ENCODE assay signal across 8 mouse cellular contexts in genomic region chr4:59783685-59784279, GRCm38 (mm10). TPM values are rescaled to one million over a fixed set of nuclear protein-coding genes. Genes with fewer than 3 reads are reported as not detected.
DNase-seq lines count a peak whose midpoint lies in the region; ATAC-seq and TF ChIP-seq lines count a peak whose summit lies in the region.

No protein-coding gene starts in this region.

- H3K9me3 ChIP-seq in ES-Bruce4 (replicated peaks; ENCODE audit: control insufficient read depth, insufficient read depth, low read length, poor library complexity, severe bottlenecking) = no peaks in the 10 kb centered on the region
- no peaks in the 10 kb centered on the region for H3K9me3 ChIP-seq in forebrain, embryonic 13.5 days (replicated peaks)
- H3K9me3 ChIP-seq in neural tube, embryonic 15.5 days (replicated peaks) = no peaks in the 10 kb centered on the region

- peak; percentile 99 for ATAC-seq in cerebellum, adult (ENCODE audit: insufficient number of reproducible peaks, low FRiP score, low TSS enrichment)
- peak; percentile 97 for ATAC-seq in forebrain, embryonic 13.5 days
- peak; percentile 96 for ATAC-seq in neural tube, embryonic 15.5 days (ENCODE audit: low FRiP score)

- no peak for TF ChIP-seq POLR2A in ES-Bruce4 (IDR thresholded peaks at IDR 0.05; ENCODE audit: insufficient read depth, low read length)

- no peak for TF ChIP-seq CTCF in ES-Bruce4 (IDR thresholded peaks at IDR 0.05; ENCODE audit: low read depth, low read length)

- H3K9ac ChIP-seq in ES-Bruce4 (ENCODE audit: low read depth, poor library complexity, severe bottlenecking) = peak overlapping the region; percentile 72
- peak overlapping the region; percentile 79 for H3K9ac ChIP-seq in forebrain, embryonic 13.5 days
- H3K9ac ChIP-seq in neural tube, embryonic 15.5 days (replicated peaks) = peak overlapping the region; percentile 76

- intact Hi-C loops in heart, postnatal 14 days (cut with DNase I) = loop anchor here (5.0 kb wide), 1 partner anchor 166 kb away; no protein-coding TSS in a partner anchor

- no peaks in the 10 kb centered on the region for H3K27me3 ChIP-seq in ES-Bruce4 (ENCODE audit: control insufficient read depth, insufficient read depth, low read length, poor library complexity, severe bottlenecking)
- no peaks in the 10 kb centered on the region for H3K27me3 ChIP-seq in forebrain, embryonic 13.5 days
- H3K27me3 ChIP-seq in neural tube, embryonic 15.5 days (replicated peaks) = no peaks in the 10 kb centered on the region

- H3K4me1 ChIP-seq in ES-Bruce4 (ENCODE audit: control insufficient read depth, insufficient read depth, low read length) = no peaks in the 10 kb centered on the region
- peaks cover 11% of the 10 kb centered on the region for H3K4me1 ChIP-seq in forebrain, embryonic 13.5 days
- H3K4me1 ChIP-seq in neural tube, embryonic 15.5 days = peaks cover 11% of the 10 kb centered on the region

- DNase-seq in heart, postnatal 14 days = peak; percentile 95 to 96
- DNase-seq in layer of hippocampus, adult 11-12 months (ENCODE audit: low spot score) = peak; percentile 96
- DNase-seq in lung, adult 18-20 months = peak; percentile 97 to 98
- peak; percentile 97 for DNase-seq in testis, postnatal 14 days (ENCODE audit: low spot score)

- WGBS in forebrain, embryonic 13.5 days = under 1% methylated on average over 36 of the region's 36 CpGs
- WGBS in neural tube, embryonic 15.5 days = under 1% methylated on average over 35 of the region's 36 CpGs

- H3K27ac ChIP-seq in ES-Bruce4 (ENCODE audit: insufficient read depth, low read length) = peak overlapping the region; percentile 66; the same call in 1 of the 2 replicates
- H3K27ac ChIP-seq in forebrain, embryonic 13.5 days = peak overlapping the region; percentile 69
- H3K27ac ChIP-seq in neural tube, embryonic 15.5 days (replicated peaks) = peak overlapping the region; percentile 79

- TF ChIP-seq EP300 in ES-Bruce4 (IDR thresholded peaks at IDR 0.05; ENCODE audit: insufficient read depth, low read depth, low read length) = no peak

- peaks cover 10% of the 10 kb centered on the region for H3K36me3 ChIP-seq in ES-Bruce4 (ENCODE audit: control insufficient read depth, insufficient read depth, low read length, poor library complexity, severe bottlenecking)
- H3K36me3 ChIP-seq in forebrain, embryonic 13.5 days (ENCODE audit: poor library complexity, severe bottlenecking) = no peaks in the 10 kb centered on the region
- H3K36me3 ChIP-seq in neural tube, embryonic 15.5 days = no peaks in the 10 kb centered on the region

- peak overlapping the region; percentile 91 for H3K4me3 ChIP-seq in ES-Bruce4 (ENCODE audit: low read depth, low read length)
- peak overlapping the region; percentile 90 for H3K4me3 ChIP-seq in forebrain, embryonic 13.5 days
- H3K4me3 ChIP-seq in neural tube, embryonic 15.5 days (replicated peaks) = peak overlapping the region; percentile 98

- peak overlapping the region; percentile 83 for H3K4me2 ChIP-seq in forebrain, embryonic 13.5 days
- H3K4me2 ChIP-seq in neural tube, embryonic 15.5 days = peak overlapping the region; percentile 94

RNA-seq across cellular contexts. Expression of gene Inip, which starts 17.6 kb away (rescaled TPM):
- 42.3 and 42.7 TPM in 2 replicates for polyA plus RNA-seq in ES-Bruce4 (2011; ENCODE audit: insufficient read depth, insufficient read length, low read depth, missing spikeins)
- polyA plus RNA-seq in forebrain, embryonic 13.5 days (2015; fragmentation: Nextera tagmentation; extraction: Ambion mirVana) = 96.1 and 96.8 TPM in 2 replicates
- 10 to 100 TPM; 10.3 to 12.3 TPM for total RNA-seq in heart, postnatal 14 days (2021)
- 48.9 and 53.3 TPM in 2 replicates for polyA plus RNA-seq in neural tube, embryonic 15.5 days (2015; fragmentation: Nextera tagmentation; extraction: Ambion mirVana)

RNA-seq across cellular contexts. Expression of gene Snx30, which starts 21.9 kb away (rescaled TPM):
- polyA plus RNA-seq in ES-Bruce4 (2011; ENCODE audit: insufficient read depth, insufficient read length, low read depth, missing spikeins) = 21.8 and 23.1 TPM in 2 replicates
- 8.8 and 9.4 TPM in 2 replicates for polyA plus RNA-seq in forebrain, embryonic 13.5 days (2015; fragmentation: Nextera tagmentation; extraction: Ambion mirVana)
- 1 to 10 TPM; 5.0 to 8.2 TPM for total RNA-seq in heart, postnatal 14 days (2021)
- polyA plus RNA-seq in neural tube, embryonic 15.5 days (2015; fragmentation: Nextera tagmentation; extraction: Ambion mirVana) = 17.8 and 22.5 TPM in 2 replicates

Comparison
In these comparisons a context has a peak if more than half of its experiments do, and no peak if none do; other contexts are left out.
1. Peak in every context shown above with its lines: DNase-seq, ATAC-seq, H3K4me3 ChIP-seq and H3K27ac ChIP-seq.